11 mouse cellular contexts compared by ENCODE assay signal in the genomic region with DNA sequence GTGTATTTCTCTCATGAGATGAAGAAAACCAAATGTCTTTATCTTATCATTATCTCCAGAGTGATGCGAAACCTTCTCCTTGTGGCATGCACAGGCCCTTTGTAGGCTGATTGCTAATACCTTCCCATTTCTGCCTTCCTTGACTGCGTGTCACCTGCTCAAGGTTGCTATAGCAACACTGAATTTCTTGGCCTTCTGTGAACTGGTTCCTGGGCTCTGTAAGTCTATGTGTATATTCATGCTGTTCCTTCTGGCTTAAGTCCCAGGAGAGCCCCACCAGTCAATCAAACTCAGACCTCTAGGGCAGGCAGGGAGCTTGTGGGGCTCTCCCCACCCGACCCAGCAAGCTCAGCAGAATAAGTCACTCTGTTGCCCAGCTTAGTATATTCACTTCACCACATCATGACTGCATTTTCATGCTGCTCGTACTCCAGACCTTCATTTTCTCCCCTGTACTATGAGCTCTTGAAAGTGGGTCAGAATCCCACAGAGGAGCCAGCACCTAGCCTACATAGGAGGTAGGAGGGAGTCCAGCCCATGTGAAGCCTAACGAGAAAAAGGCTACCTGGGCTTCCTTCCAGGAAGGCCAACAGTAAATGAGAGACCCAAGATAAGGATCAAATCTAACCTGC.
A peak's percentile ranks its signal among the peaks of the same experiment; 100 is the strongest.
DNase-seq lines count a peak whose midpoint lies in the region; ATAC-seq lines count a peak whose summit lies in the region.
"Had no signal": no experiment of that assay in that cellular context is flagged by ENCODE, and none has a peak within 500 bp of the region (broad histone marks: within the 10 kb centered on the region; RNA-seq: fewer than 3 reads in every experiment).

No protein-coding gene starts in this region.

- no peak overlapping the region for H3K4me3 ChIP-seq in neural tube, embryonic 11.5 days (ENCODE audit: low read depth, low read length)
- H3K4me3 ChIP-seq in forebrain, embryonic 16.5 days (replicated peaks; ENCODE audit: low read length): no peak overlapping the region
- no peak overlapping the region for H3K4me3 ChIP-seq in neural tube, embryonic 15.5 days (replicated peaks)
- H3K4me3 ChIP-seq: erythroblast, embryonic 14.5 days; limb, embryonic 13.5 days; megakaryocyte, embryonic 14.5 days had no signal

- no peaks in the 10 kb centered on the region for H3K27me3 ChIP-seq in neural tube, embryonic 11.5 days (ENCODE audit: control insufficient read depth, insufficient read depth, low read length)
- no peaks in the 10 kb centered on the region for H3K27me3 ChIP-seq in forebrain, embryonic 16.5 days (replicated peaks; ENCODE audit: control insufficient read depth, insufficient read depth, low read length)
- H3K27me3 ChIP-seq in neural tube, embryonic 15.5 days (replicated peaks): no peaks in the 10 kb centered on the region
- H3K27me3 ChIP-seq: limb, embryonic 13.5 days had no signal

- ATAC-seq in frontal cortex, adult (ENCODE audit: low TSS enrichment): peak; percentile 60
- no peak for ATAC-seq in neural tube, embryonic 11.5 days (ENCODE audit: insufficient read depth, low FRiP score, low TSS enrichment)
- peak; percentile 71 for ATAC-seq in forebrain, embryonic 16.5 days
- ATAC-seq in neural tube, embryonic 15.5 days (ENCODE audit: low FRiP score): peak; percentile 35; the same call in 1 of the 2 replicates

- no peak overlapping the region for H3K9ac ChIP-seq in neural tube, embryonic 11.5 days (ENCODE audit: low read length)
- no peak overlapping the region for H3K9ac ChIP-seq in forebrain, embryonic 16.5 days (replicated peaks; ENCODE audit: low read depth, low read length)
- no peak overlapping the region for H3K9ac ChIP-seq in neural tube, embryonic 15.5 days (replicated peaks)
- H3K9ac ChIP-seq: limb, embryonic 13.5 days had no signal

- H3K27ac ChIP-seq in neural tube, embryonic 11.5 days (ENCODE audit: low read depth, low read length): no peak overlapping the region
- peak overlapping the region; percentile 26 for H3K27ac ChIP-seq in forebrain, embryonic 16.5 days (ENCODE audit: low read length)
- H3K27ac ChIP-seq in neural tube, embryonic 15.5 days (replicated peaks): peak overlapping the region; percentile 24; the same call in 1 of the 2 replicates
- H3K27ac ChIP-seq: limb, embryonic 13.5 days had no signal

- no peaks in the 10 kb centered on the region for H3K9me3 ChIP-seq in neural tube, embryonic 11.5 days (ENCODE audit: control insufficient read depth, low read length)
- peaks cover 5% of the 10 kb centered on the region; the same call in 1 of the 2 replicates for H3K9me3 ChIP-seq in forebrain, embryonic 16.5 days (ENCODE audit: control insufficient read depth, low read length)
- 0 out of 2 replicates have a peak, but pooled peaks cover 5% of the 10 kb centered on the region for H3K9me3 ChIP-seq in neural tube, embryonic 15.5 days (replicated peaks)

- H3K4me2 ChIP-seq in neural tube, embryonic 11.5 days (ENCODE audit: low read depth): no peak overlapping the region
- no peak overlapping the region for H3K4me2 ChIP-seq in forebrain, embryonic 16.5 days (ENCODE audit: low read length)
- H3K4me2 ChIP-seq in neural tube, embryonic 15.5 days: no peak overlapping the region
- H3K4me2 ChIP-seq: limb, embryonic 13.5 days had no signal

- H3K36me3 ChIP-seq in neural tube, embryonic 11.5 days (ENCODE audit: control insufficient read depth, insufficient read depth, low read length): no peaks in the 10 kb centered on the region
- H3K36me3 ChIP-seq in forebrain, embryonic 16.5 days (ENCODE audit: control insufficient read depth, insufficient read depth): no peaks in the 10 kb centered on the region
- H3K36me3 ChIP-seq in neural tube, embryonic 15.5 days: no peaks in the 10 kb centered on the region
- H3K36me3 ChIP-seq: limb, embryonic 13.5 days had no signal

- 86% methylated on average over 5 of the region's 5 CpGs for WGBS in neural tube, embryonic 11.5 days
- 34% methylated on average over 5 of the region's 5 CpGs for WGBS in forebrain, embryonic 16.5 days
- 67% methylated on average over 5 of the region's 5 CpGs for WGBS in neural tube, embryonic 15.5 days

- H3K4me1 ChIP-seq in neural tube, embryonic 11.5 days (ENCODE audit: control insufficient read depth, insufficient read depth, low read length): no peaks in the 10 kb centered on the region
- peaks cover 19% of the 10 kb centered on the region for H3K4me1 ChIP-seq in forebrain, embryonic 16.5 days (replicated peaks; ENCODE audit: control insufficient read depth, insufficient read depth, low read length)
- H3K4me1 ChIP-seq in neural tube, embryonic 15.5 days: no peaks in the 10 kb centered on the region; the same call in 1 of the 2 replicates
- H3K4me1 ChIP-seq: megakaryocyte, embryonic 14.5 days had no signal

- no peak for DNase-seq in frontal cortex, postnatal 36 days (ENCODE audit: low spot score in 2 of 2)
- peak; percentile 12 for DNase-seq in neural tube, embryonic 11.5 days (ENCODE audit: low spot score)
- DNase-seq in neural tube, embryonic 10.5 days (ENCODE audit: extremely low spot score, low spot score): no peak
- no peak for DNase-seq in spleen, adult 18-20 months
- DNase-seq in layer of hippocampus, adult 9-11 months: no peak
